Mouse (Mus musculus): ENCODE results near the gene Rab33a.

Gene Rab33a

DNA sequence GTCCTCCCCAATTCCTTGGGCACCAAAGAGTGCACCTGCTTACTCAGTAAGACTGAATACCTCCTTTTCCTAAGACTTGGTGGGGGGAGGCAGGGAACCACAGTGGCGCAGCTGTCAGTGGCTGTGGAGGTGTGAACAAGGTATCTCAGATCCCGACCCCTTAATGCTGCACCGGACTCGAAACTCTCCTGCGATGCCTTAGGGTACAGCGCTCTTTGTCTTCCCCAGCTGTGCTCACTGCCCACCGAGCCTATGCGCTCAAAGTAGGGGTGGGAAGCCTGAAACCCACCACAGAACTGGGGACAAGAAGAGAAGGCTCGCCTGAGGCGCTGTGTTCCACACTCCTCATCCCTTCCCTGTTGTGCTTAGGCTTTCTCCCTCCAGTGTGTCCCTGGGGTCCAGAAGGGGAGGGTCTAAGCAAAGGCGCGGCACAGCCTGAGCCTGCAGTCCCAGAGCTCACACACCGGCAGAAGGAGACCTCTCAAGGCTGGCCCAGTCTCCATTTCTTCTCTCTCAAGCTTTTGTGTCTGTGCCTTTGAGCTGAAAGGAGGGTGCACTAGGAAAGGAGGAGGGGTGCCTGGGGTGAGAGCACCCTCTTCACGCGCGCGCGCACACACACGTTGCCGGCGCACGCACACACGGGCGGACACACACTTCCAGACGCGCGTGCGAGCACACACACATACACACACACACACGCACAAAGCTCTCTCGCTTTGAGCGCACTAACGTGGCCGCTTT is at the start of gene Rab33a:
TSS of gene Rab33a (plus strand) at position 478 of the 741 bp plus-strand sequence.
- DNase-seq (ENCODE audit: low read depth, low spot score), result peak; percentile 22

GRCm38 (mm10) chrX:48481095-48481494 is 38.0 kb upstream of the Rab33a start:
- no peak for DNase-seq (ENCODE audit: low read depth, low spot score)

DNA sequence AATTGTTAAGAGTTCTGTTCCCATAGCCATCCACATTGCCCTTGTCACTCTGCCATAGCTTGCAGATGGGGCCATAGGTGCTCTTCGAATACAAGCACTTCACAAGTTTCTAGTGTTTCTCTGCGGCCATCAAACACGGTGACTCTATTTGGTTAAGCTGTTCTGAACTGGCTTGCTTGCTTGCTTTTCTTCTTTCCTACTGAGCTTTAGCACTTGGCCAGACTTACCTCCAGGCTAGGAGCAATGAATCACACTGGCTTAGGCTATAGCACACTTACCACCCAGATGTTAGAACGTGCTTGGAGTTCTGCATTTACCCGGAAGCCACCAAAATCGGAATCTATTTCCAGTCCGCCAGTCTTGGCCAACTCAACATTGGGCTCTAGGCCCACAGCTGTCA is 37.4 kb upstream of the Rab33a start:
- no peak for DNase-seq (ENCODE audit: low read depth, low spot score)

DNA sequence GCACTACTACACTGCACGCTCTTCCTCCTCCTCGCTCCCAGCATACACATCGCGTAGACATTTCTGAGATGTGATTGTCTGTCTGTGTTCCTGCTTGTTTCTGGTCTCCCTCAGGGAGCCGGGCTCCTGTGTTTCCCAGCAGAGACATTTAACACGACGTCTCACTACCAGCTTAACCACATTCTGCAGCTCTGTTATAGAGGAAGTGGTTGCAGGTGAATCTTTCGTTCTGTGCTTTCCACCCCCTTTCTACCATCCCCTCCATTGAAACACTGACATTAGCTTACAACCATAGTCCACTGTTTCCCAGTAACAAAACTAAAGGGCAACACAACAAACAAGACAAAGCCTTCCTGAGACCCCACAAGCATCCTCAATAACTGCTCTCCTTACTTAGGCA is 25.3 kb upstream of the Rab33a start:
- no peak for DNase-seq (ENCODE audit: low read depth, low spot score)

DNA sequence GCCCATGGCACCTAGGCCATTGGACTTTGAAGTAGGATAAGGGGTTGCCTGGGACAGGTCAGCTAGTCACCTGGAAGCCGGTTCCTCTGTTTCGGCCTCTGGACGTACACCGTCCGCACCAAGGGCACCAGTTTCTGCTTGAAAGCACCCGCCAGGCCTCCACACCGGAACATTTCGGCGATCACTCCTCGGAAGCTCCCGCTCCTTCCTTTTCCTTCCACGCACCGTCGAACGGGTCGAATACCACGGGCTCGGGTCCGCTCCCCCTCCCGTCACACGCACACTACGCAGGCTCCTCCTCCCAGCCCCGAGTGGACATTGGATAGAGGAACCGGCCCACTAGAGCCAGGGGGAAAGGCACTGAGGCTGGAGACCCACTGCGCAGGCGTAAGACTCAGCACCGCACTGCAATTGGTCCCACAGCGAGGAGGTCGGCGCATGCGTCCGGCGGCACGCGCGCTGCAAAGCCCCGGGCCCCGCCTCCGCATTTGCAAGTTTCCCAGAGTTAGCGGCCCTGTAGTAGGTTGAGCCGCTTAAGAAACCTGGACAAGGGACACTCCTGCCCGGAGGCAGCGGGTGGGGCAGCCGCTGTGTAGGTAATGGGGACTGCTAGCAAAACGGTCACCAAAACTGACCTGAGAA is 5.8 kb upstream of the Rab33a start, which contains the start of gene Aifm1:
TSS of gene Aifm1 (minus strand) at position 398 of the 642 bp plus-strand sequence.
- peak; percentile 95 for DNase-seq (ENCODE audit: low read depth, low spot score)

- DNase-seq (ENCODE audit: low read depth, low spot score), result peak; percentile 4
Observed at GRCm38 (mm10) chrX:48513824-48514223, 5.3 kb upstream of the Rab33a start.

DNA sequence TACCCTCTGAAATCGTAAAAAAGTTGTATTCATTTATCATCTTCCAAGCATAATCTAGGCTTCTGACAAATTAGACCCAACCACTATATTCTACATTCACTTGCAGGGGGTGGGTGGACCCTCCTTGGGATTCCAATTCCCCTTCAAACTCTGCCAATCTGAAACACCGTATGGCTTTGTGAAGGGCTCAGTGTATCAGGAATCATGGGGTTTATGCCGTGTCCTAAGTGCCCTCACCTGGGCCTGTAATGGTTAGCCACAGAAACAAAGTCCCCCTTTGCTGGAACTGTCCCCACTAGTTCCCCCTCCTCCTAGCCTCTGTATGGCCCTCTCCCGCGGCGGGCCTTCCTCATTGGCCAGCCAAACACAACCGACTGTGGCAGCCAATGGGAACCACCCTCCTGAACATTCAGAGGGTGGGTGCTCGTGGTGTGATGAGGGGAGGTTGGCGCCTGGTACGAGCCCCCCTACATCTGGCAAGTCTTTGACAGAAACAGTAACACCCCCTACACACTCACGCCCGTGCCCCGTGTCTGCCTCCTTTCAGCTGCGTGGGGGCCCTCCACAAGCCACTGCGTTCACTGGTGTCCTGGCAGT is 776 bp upstream of the Rab33a start:
- peak; percentile 37 for DNase-seq (ENCODE audit: low read depth, low spot score)

GRCm38 (mm10) chrX:48519549-48520085 is 532 bp downstream of the Rab33a start:
- DNase-seq (ENCODE audit: low read depth, low spot score), result no peak

DNA sequence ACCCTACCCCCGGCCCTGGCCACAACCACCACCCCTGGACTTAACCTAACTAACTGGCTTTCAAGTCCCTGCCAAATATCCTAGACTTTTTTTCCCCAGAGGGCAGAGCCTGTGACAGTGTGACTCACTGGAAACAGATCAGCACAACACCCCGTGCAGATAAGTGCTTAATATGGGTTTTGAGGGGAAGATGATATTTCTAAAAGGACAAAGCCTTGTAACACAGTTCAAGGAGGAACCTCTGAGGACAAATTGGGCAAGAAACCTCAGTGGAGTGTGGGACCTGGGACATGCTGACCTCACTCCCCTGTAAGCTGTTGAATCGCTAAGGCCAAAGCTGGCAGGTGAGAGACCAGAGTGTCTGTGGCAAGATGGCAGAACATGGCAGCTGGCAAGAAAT is 2.6 kb downstream of the Rab33a start:
- DNase-seq (ENCODE audit: low read depth, low spot score), result no peak

- DNase-seq (ENCODE audit: low read depth, low spot score), result no peak
Observed at GRCm38 (mm10) chrX:48523512-48523911, 4.4 kb downstream of the Rab33a start.

DNA sequence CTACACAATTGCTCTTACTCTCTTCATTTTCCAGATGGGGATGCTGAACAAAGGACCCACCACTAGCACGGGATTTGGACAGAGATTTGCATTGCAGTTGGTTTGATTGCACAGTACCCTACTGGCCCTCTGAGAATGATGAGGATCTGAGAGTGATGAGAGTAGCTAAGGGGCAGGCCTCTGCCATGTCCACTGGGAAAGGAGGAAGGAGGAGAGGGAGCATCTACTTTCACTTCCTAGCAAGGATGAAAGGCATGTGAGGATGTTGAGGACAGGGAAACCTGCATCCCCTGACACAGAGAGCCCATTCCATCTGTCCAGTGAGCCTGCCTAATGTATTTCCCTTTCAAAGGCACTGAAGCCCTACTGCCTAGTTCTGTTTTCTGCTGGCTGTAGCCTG is 6.2 kb downstream of the Rab33a start:
- no peak for DNase-seq (ENCODE audit: low read depth, low spot score)

- no peak for DNase-seq (ENCODE audit: low read depth, low spot score)
Observed at GRCm38 (mm10) chrX:48525866-48526265, 6.8 kb downstream of the Rab33a start.

DNA sequence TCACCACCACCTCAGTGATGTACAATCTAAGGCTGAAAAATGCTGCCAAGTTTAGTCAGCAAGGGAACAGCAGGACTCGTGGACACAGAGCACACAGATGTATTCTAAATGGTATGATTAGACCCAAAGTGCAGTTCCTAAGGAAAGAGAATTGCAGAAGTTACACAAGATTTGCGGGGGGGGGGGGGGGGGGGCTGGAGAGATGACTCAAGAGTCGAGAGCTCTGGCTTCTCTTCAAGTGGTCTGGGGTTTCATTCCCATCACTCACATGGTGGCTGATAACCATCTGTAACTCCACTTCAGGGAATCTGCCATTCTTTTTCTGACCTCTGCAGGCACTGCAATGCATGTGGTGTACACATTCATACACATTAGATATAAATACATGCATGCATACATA is 7.3 kb downstream of the Rab33a start:
- DNase-seq (ENCODE audit: low read depth, low spot score), result no peak

DNA sequence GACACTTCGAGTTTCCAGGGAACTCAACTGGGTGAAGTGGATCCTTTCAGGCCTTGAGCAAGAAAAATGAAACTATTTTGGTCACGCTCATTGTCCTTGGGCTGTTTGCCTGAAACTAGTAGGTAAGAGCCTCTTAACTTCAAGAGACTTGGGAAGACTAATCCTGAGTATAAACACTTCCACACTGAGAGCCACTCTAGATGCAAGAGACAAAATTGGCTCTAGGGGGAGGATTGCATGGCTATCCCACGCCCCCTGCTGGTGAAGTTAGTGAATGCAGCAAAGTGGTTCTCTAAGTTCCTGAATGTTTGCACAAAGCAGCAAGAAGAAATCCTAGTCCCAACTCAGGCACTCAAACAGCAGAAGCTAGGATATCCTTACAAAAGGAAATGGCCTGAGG is 13.1 kb downstream of the Rab33a start:
- DNase-seq (ENCODE audit: low read depth, low spot score), result peak; percentile 75
